13 mouse cellular contexts compared by ENCODE assay signal in genomic region chr13:70684976-70685609, GRCm38 (mm10). TPM values are rescaled to one million over a fixed set of nuclear protein-coding genes. Genes with fewer than 3 reads are reported as not detected.
DNase-seq lines count a peak whose midpoint lies in the region; ATAC-seq and TF ChIP-seq lines count a peak whose summit lies in the region.
"Had no signal": no experiment of that assay in that cellular context is flagged by ENCODE, and none has a peak within 500 bp of the region (broad histone marks: within the 10 kb centered on the region; RNA-seq: fewer than 3 reads in every experiment).

No protein-coding gene starts in this region.

- no peaks in the 10 kb centered on the region for H3K4me1 ChIP-seq in midbrain, embryonic 11.5 days (ENCODE audit: control insufficient read depth, insufficient read depth, low read length)
- no peaks in the 10 kb centered on the region for H3K4me1 ChIP-seq in thymus, adult 2 months (replicated peaks; ENCODE audit: control insufficient read depth, insufficient read depth, low read length)
- H3K4me1 ChIP-seq: intestine, embryonic 15.5 days had no signal

- peak; percentile 37 for DNase-seq in gastrocnemius, adult 2 months
- no peak for DNase-seq in gastrocnemius, postnatal 36 days
- peak; percentile 91 for DNase-seq in adipocyte (ENCODE audit: low spot score)
- DNase-seq in gastrocnemius, postnatal 25 days: peak; percentile 47
- DNase-seq in midbrain, embryonic 11.5 days (ENCODE audit: low spot score, missing footprints): peak; percentile 87
- DNase-seq in c-Kit-positive CD71-positive TER-119-positive erythroid progenitor cells, embryonic 14.5 days (ENCODE audit: low spot score): no peak
- no peak for DNase-seq in thymus, adult 2 months
- DNase-seq: adrenal gland, postnatal 25 days; cerebellum, postnatal 10 days had no signal

- no peak overlapping the region for H3K4me3 ChIP-seq in gastrocnemius, adult 2 months
- H3K4me3 ChIP-seq in midbrain, embryonic 11.5 days (ENCODE audit: low read depth, low read length): no peak overlapping the region
- H3K4me3 ChIP-seq in thymus, adult 2 months (ENCODE audit: control insufficient read depth, insufficient read depth, low read length): no peak overlapping the region
- H3K4me3 ChIP-seq: heart, embryonic 10.5 days; intestine, embryonic 15.5 days had no signal

- TF ChIP-seq POLR2A in thymus, adult 2 months (IDR thresholded peaks at IDR 0.05; ENCODE audit: control insufficient read depth, extremely low read depth, insufficient read depth, low read length, poor library complexity): no peak

- H3K4me2 ChIP-seq in midbrain, embryonic 11.5 days: no peak overlapping the region
- H3K4me2 ChIP-seq: intestine, embryonic 15.5 days had no signal

- 77% methylated on average over 7 of the region's 7 CpGs for WGBS in midbrain, embryonic 11.5 days
- 91% methylated on average over 7 of the region's 7 CpGs for WGBS in thymus, adult 2 months

- H3K9me3 ChIP-seq in midbrain, embryonic 11.5 days (ENCODE audit: control insufficient read depth, low read length): no peaks in the 10 kb centered on the region
- H3K9me3 ChIP-seq: heart, embryonic 10.5 days; intestine, embryonic 15.5 days had no signal

- no peaks in the 10 kb centered on the region for H3K27me3 ChIP-seq in midbrain, embryonic 11.5 days (ENCODE audit: control insufficient read depth, insufficient read depth, low read length)
- H3K27me3 ChIP-seq in thymus, adult 2 months (ENCODE audit: control insufficient read depth, insufficient read depth, low read length): no peaks in the 10 kb centered on the region
- H3K27me3 ChIP-seq: intestine, embryonic 15.5 days had no signal

- peak; percentile 82 for ATAC-seq in midbrain, embryonic 11.5 days (ENCODE audit: low FRiP score)
- no peak for ATAC-seq in erythroblast, adult 5-6 weeks (replicated peaks; ENCODE audit: low FRiP score, poor library complexity, severe bottlenecking)
- ATAC-seq: intestine, embryonic 15.5 days had no signal

- TF ChIP-seq CTCF in gastrocnemius, adult 2 months (IDR thresholded peaks at IDR 0.05): no peak
- no peak for TF ChIP-seq CTCF in thymus, adult 2 months (IDR thresholded peaks at IDR 0.05; ENCODE audit: borderline replicate concordance, control insufficient read depth, extremely low read depth, insufficient read depth, low read length, poor library complexity)

- no peak overlapping the region for H3K9ac ChIP-seq in midbrain, embryonic 11.5 days (ENCODE audit: low read length)
- H3K9ac ChIP-seq: intestine, embryonic 15.5 days; liver, embryonic 14.5 days had no signal

- H3K27ac ChIP-seq in gastrocnemius, adult 2 months: no peak overlapping the region
- peak overlapping the region; percentile 25; the same call in 1 of the 2 replicates for H3K27ac ChIP-seq in midbrain, embryonic 11.5 days (ENCODE audit: low read depth, low read length)
- no peak overlapping the region for H3K27ac ChIP-seq in thymus, adult 2 months (ENCODE audit: control insufficient read depth, insufficient read depth, low read length)
- H3K27ac ChIP-seq: heart, embryonic 10.5 days; intestine, embryonic 15.5 days; liver, embryonic 14.5 days had no signal

- H3K36me3 ChIP-seq in midbrain, embryonic 11.5 days (ENCODE audit: control insufficient read depth, insufficient read depth, low read length): no peaks in the 10 kb centered on the region
- H3K36me3 ChIP-seq in thymus, adult 2 months (ENCODE audit: control insufficient read depth, insufficient read depth, low read length): no peaks in the 10 kb centered on the region
- H3K36me3 ChIP-seq: heart, embryonic 10.5 days; intestine, embryonic 15.5 days had no signal

- intact Hi-C loops in gastrocnemius, adult 2 months (cut with DNase I): no loop called here
- intact Hi-C loops in gastrocnemius, postnatal 36 days (cut with DNase I): no loop called here

RNA-seq across cellular contexts. Expression of gene Ice1, which starts 47.7 kb away (rescaled TPM):
- total RNA-seq in gastrocnemius, adult 2 months (2021): 10 to 100 TPM; 17.1 to 22.8 TPM
- total RNA-seq in gastrocnemius, postnatal 36 days (2021): 10 to 100 TPM; 13.6 to 14.5 TPM
- total RNA-seq in gastrocnemius, postnatal 25 days (2021): 10 to 100 TPM; 16.2 to 16.3 TPM
- polyA plus RNA-seq in midbrain, embryonic 11.5 days (2014; fragmentation: Nextera tagmentation; extraction: Ambion mirVana): 28.4 and 28.9 TPM in 2 replicates
- 4.2 and 13.4 TPM in 2 replicates for total RNA-seq in erythroblast, adult 5-6 weeks (2015; ENCODE audit: low replicate concordance)
- total RNA-seq in erythroblast, adult 5-6 weeks (2017; ENCODE audit: low replicate concordance): 4.6 and 6.0 TPM in 2 replicates
- polyA plus RNA-seq in thymus, adult 2 months (2012; rRNA removed): 35.7 and 36.7 TPM in 2 replicates

Comparison
In these comparisons a context has a peak if more than half of its experiments do, and no peak if none do; other contexts are left out.
1. DNase-seq: peak in gastrocnemius, adult 2 months (single experiment), adipocyte (single experiment), gastrocnemius, postnatal 25 days (single experiment) and midbrain, embryonic 11.5 days (single experiment); none in gastrocnemius, postnatal 36 days (0 of 2), c-Kit-positive CD71-positive TER-119-positive erythroid progenitor cells, embryonic 14.5 days (single experiment) and thymus, adult 2 months (single experiment).